Mouse (Mus musculus) olfactory bulb, adult 2 months (tissue): ENCODE data around the gene Zfp385a. TPM values are rescaled to one million over a fixed set of nuclear protein-coding genes. Genes with fewer than 3 reads are reported as not detected.

ENCODE experiments used
- H3K27ac ChIP-seq: fragments of 200-500 bp; 2 replicates; pipeline ENCODE4 v1.5.1; 2012; ENCODE audit warnings: low read depth, low read length; ENCODE audit not compliant: insufficient read depth
- H3K4me1 ChIP-seq: fragments of 200-500 bp; 2 replicates; pipeline ENCODE4 v1.6.1; 2012; ENCODE audit warnings: low read length; ENCODE audit not compliant: control insufficient read depth, insufficient read depth
- H3K4me3 ChIP-seq: fragments of 200-500 bp; 2 replicates; pipeline ENCODE4 v1.5.1; 2012; ENCODE audit warnings: mild to moderate bottlenecking, low read depth, low read length, moderate library complexity; ENCODE audit not compliant: insufficient read depth
- CTCF ChIP-seq: fragments of 200-500 bp; IDR thresholded peaks from 2 replicates; pipeline ENCODE4 v1.5.1; 2012; ENCODE audit warnings: low read depth, mild to moderate bottlenecking, low read length, moderate library complexity; ENCODE audit not compliant: insufficient read depth
- POLR2A ChIP-seq: fragments of 200-500 bp; IDR thresholded peaks from 2 replicates; pipeline ENCODE4 v1.6.1; 2012; ENCODE audit warnings: mild to moderate bottlenecking, low read depth, low read length, moderate library complexity; ENCODE audit not compliant: insufficient read depth
- WGBS: fragments of 180-500 bp; shearing (Covaris S2); methylation state at CpG from one replicate; pipeline ENCODE4 v1.1.7; 2018; 5-methylcytosine and 5-hydroxymethylcytosine counted together
- polyA plus RNA-seq: library from polyadenylated mRNA; stranded (reverse); fragments of >200 nt; gene quantifications from 2 replicates; pipeline ENCODE4 v1.2.4, GENCODE M21; 2012; ENCODE audit warnings: low replicate concordance; ENCODE audit not compliant: missing spikeins, insufficient read depth, insufficient read length

Gene Zfp385a
- polyA plus RNA-seq, 1 experiment: not detected

DNA sequence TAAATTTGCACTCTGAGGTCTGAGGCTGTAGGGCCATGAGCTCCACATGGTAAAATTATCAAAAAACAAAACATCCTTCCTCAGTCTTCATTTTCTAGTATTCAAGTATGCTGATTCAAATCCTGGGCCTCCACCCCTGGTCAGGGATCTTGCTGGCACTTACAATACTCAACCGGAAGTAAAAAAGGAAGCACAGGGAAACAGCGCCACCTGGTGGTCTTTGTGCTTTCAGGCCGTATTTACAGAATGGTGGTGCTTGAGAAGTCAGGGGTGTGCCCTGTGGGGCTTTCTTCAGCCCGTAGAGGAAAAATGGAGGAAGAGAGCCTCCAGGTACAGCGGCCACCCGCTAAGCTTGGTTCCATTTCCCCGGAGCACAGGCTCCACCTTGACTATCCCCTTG lies 32.8 kb downstream of the Zfp385a start:
- no peak overlapping the region for H3K4me3 ChIP-seq
- WGBS: 2% methylated on average over 7 of the region's 7 CpGs
- no peak for TF ChIP-seq POLR2A
- TF ChIP-seq CTCF: 0 out of 2 replicates have a peak, but pooled peaks have one; percentile 34
- peaks cover 23% of the 10 kb centered on the region for H3K4me1 ChIP-seq
- 0 out of 2 replicates have a peak overlapping the region, but pooled peaks have one; percentile 15 for H3K27ac ChIP-seq

DNA sequence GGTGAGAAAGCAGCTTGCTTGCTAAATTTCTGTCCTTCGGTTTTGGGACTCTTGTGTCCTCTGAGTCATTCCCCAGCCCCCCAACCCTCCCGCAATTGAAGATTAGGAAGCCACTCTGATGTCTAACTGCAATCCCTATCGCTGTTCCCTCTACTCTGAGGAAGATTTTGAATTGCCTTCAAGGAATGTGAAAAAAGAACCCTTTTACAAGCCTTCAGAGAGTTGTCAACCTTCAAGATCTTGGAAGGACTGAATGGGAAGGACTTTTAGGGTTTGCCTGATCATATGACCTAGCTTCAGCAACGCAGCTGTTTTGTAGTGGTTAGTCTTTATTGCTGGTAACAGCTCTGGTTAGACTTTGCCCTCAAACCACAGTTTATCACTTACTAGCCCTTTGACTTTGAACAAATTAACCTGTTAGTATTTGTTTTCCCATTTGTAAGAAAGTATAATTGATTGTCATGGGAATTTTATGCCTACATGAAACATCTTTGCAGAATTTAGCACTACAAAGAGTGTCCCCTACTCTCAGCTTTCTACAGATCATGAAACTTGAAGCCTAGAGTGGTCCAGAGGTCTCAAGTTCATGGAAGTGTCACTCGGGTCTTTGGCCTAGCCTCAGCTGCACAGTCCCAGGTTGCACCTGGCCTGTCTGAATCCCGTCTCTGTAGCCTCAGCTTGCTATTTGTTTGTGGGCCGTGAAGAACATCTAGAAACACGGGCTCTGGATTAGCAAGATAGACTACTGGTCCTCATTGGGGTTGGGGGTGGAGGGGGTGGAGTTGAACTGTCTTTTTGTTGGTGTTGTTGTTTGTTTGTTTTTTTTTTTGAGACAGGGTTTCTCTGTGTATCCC lies 33.9 kb downstream of the Zfp385a start:
- no peak for TF ChIP-seq CTCF
- H3K4me3 ChIP-seq: peak overlapping the region; percentile 57
- WGBS: 26% methylated on average over 8 of the region's 8 CpGs
- peak overlapping the region; percentile 99 for H3K27ac ChIP-seq
- peaks cover 28% of the 10 kb centered on the region for H3K4me1 ChIP-seq

DNA sequence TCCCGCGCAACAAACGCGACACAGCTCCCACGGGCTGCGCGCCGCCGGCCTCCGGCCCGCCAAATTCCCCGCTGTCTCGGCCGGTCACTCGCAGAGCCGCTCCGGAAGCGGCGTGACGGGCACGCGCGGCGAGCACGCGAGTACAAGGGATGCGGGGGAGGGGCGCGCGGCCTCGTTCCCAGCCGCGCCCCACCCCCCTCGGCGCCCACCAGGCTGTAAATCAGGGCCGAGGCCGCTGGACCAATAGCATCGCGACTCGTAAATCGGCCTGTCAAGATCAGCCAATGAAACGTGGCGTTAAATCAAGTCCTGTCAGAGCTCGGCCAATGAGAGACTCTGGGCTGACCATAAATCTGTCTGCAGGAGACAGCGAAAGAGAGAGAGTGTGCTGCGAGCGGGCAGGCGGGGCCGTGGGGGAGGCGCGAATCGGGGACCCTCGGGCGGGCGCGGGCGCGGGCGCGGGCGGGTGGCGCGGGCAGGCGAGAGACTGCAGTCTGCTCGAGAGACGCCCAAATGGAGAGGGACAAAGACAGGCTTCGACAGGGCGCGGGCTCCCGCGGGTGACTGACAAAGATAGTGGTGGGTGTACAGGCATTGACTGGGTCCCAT lies 34.7 kb downstream of the Zfp385a start:
- H3K4me1 ChIP-seq: peaks cover 35% of the 10 kb centered on the region
- peak overlapping the region; percentile 57 for H3K4me3 ChIP-seq
- under 1% methylated on average over 68 of the region's 71 CpGs for WGBS
- TF ChIP-seq CTCF: no peak
- peak; percentile 63 for TF ChIP-seq POLR2A
- peak overlapping the region; percentile 99 for H3K27ac ChIP-seq

DNA sequence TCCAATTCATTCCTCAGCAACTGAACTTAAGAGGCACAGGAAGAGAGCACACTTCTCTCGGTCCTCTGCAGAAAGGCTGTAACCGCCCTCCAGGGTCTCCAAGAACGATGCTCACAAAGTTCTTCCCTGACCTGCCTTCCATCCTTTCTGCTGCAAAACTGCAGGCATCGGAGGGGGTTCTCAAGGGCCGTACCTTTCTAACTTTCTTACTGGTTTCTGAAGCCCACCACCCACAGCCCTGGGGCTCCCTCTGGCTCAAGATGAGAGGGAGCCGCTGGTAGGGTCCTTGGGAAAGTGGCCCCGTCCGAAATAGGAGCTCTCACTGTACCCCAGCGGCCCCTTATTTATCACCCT lies 35.3 kb downstream of the Zfp385a start:
- TF ChIP-seq CTCF (no peak), POLR2A (no peak)
- Histone ChIP-seq H3K27ac (peak overlapping the region; percentile 74), H3K4me3 (peak overlapping the region; percentile 57), H3K4me1 (peaks cover 41% of the 10 kb centered on the region)
- under 1% methylated on average over 9 of the region's 9 CpGs for WGBS

DNA sequence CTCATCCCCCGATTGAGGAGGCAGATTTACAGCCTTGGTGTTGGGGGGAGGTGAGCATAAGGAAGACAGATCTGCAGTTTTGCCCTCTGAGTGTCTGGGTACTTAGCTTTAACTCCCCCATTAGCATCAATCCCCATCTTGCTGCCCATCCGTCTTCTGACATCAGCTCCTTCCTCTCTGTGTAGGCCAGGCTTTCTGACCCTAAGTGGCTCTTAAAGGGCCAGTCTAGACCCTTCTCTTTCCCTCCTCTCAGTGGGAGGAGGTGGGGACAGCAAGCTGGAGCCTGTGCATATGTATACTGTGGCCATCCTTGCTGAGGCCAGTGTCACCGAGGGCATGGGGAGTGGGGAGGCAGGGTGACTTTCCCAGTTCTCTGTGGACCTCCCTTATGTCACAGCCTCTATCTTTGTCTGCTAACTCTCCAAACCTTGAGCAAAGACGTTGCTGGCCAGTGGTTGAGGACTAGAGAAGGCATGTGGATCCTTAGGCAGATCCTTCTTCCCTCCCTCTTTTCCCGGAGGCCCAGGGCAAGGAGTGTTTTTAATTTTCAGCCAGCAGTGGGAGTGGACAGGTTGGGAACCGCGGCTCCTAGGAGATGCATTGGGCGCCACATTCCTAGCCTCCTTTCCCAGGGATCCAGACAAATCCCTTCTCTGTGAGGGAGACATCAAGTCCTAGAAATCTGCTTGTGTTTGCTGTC lies 35.8 kb downstream of the Zfp385a start:
- peak overlapping the region; percentile 74 for H3K27ac ChIP-seq
- H3K4me1 ChIP-seq: peaks cover 46% of the 10 kb centered on the region
- TF ChIP-seq CTCF (no peak), POLR2A (no peak)
- peak overlapping the region; percentile 57; the same call in 1 of the 2 replicates for H3K4me3 ChIP-seq
- 14% methylated on average over 8 of the region's 8 CpGs for WGBS

DNA sequence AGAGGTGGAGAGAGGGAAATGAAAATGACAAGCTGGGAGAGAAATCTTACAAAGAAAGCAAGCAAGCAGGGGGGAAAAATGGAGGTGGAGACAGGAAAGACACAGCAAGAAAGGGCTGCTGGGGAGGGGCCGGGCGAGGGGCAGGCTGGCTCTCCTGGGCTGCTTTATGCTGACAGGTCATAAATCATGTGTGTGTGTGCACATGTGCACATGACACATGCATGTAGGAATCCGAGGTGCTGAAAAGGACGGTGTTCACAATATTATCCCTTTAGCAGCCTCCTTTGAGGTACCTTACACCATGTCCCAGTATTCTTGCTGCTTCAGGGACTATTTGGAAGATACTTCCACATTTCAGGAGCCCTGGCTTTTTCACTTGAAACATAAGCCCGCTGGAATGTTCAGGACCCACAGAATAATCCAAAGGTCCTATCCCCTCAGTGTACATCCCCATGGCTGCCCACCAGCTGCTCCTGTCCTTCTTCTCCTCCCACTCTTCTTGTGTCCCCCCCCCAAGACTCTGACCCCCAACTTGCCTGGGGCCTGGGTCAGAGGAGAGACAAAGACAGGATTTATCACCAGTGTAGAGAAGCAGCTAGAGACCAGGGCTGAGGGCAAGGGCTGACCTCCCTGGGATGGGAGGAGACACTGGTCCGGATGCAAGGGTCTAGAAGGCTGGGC lies 37.4 kb downstream of the Zfp385a start:
- peaks cover 54% of the 10 kb centered on the region for H3K4me1 ChIP-seq
- H3K27ac ChIP-seq: no peak overlapping the region
- WGBS: 57% methylated on average over 6 of the region's 6 CpGs

DNA sequence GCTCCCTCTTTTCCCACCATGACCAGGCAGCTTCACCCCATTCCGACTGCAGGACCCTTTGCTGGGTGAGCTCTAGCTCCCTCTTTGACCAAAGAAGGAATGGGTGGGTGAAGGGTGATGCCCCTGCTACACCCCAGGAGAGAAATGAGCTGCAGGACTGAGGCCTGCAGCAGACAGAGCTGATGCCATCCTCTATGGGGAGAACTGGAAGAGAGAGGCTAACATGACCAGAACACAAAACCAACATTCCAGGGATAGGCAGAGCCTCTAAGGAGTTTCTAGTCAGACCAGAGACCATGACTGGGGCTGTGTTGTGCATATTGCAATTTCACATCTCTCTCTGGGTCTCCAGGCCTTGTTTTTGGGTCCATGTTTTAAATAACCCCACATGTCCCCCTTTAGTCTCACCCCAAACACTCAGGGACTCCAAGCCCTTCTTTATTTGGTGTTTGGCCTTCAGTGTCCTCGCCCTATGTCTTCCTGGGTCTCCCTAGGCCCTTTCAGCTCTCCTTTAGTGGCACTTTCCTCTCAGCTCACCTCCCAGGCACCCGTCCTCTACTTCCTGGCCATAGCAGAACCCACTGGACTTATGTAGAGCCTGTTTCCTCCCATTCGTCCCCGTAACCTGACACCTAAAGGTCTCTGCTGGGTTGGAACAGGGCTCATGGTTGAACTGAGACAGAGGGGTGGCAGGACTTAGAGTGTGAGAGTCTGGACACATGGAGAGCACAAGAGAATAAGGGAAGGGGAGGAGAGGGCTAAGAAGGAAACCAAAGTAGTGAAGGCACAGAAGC lies 38.1 kb downstream of the Zfp385a start:
- Histone ChIP-seq H3K4me3 (no peak overlapping the region), H3K4me1 (peaks cover 57% of the 10 kb centered on the region), H3K27ac (no peak overlapping the region)
- 65% methylated on average over 5 of the region's 5 CpGs for WGBS
- TF ChIP-seq POLR2A: no peak
- TF ChIP-seq CTCF: no peak

More for the DNA sequence above, 37.4 kb downstream of the Zfp385a start:
- no peak overlapping the region for H3K4me3 ChIP-seq
- TF ChIP-seq CTCF: no peak
- TF ChIP-seq POLR2A: no peak

DNA sequence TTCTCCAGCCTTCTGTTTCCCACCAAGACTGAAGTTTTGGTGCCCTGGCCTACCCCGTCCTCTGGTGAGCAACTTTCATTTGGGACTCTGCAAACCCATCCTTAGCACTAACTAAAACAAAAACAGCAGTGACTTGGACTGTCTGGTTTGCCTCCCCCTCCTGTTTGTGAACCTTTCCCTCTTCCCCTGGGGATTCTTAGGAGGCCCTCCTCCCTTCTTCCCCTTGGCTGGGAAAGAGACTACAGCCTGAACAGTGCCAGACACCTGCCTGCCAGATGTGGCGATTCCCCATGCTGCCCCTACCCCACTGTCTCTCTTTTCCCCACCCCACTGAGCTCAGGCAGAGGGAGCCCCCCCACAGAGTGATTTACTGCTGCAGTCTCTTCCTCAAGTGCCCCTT lies 38.8 kb downstream of the Zfp385a start:
- 26% methylated on average over 2 of the region's 2 CpGs for WGBS
- TF ChIP-seq POLR2A (no peak), CTCF (no peak)
- Histone ChIP-seq H3K27ac (peak overlapping the region; percentile 80), H3K4me3 (no peak overlapping the region), H3K4me1 (peaks cover 59% of the 10 kb centered on the region)
